Mouse (Mus musculus): ENCODE data around the gene Aldoc. TPM values are rescaled to one million over a fixed set of nuclear protein-coding genes. Genes with fewer than 3 reads are reported as not detected.

The Aldoc gene
- 12.0 TPM for total RNA-seq (2023)

DNA sequence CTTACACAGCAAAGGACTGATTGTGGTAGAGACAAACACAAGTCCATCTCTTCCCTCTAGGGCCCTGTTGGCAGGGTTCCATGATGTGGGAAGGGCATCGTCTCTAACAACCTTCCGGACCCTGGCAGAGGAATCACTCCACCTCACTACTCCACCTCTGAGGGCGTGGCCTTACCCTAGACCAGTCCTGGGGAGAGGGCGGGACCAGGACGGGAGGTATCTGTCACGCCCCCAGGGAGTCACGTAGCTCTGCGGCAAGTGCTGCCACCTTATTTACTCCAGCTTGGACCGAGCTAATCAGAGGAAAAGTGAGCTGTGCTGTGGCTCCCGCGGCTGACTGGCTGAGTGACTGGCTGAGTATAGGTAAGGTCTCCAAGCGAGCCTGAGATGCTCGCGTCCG, at the start of gene Aldoc:
Gene Aldoc, plus strand, starts transcription at position 109 of the 400 bp plus-strand sequence.

DNA sequence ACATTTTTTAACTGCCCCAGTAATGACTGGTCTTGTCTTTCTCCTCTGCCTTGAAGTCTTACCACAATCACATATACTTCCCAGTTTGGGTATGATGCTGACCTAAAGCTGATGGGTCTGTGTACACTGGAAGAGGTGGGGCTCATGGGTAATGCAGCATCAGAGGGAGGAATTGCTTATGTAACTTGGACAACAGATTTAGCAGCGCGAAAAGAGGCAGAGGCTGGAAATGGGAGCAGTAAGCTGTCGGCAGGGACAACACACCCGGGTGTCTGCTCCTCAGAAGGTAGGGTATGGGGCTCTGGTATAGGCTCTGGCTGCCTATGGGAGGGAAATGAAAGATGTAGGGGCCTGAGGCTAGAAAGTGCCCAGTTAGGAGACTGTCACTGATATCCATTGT, 32.1 kb upstream of the Aldoc start, which contains the start of gene BC030499:
Gene BC030499, plus strand, starts transcription at position 188 of the 400 bp plus-strand sequence.

GRCm38 (mm10) chr11:78301357-78302084, 21.2 kb upstream of the Aldoc start, which contains the start of gene Spag5:
Gene Spag5, plus strand, starts transcription at chr11:78301529.

GRCm38 (mm10) chr11:78327634-78328511, 5.1 kb downstream of the Aldoc start, which contains the start of gene Pigs:
Gene Pigs, plus strand, starts transcription at chr11:78328415.

GRCm38 (mm10) chr11:78343381-78344327, 20.9 kb downstream of the Aldoc start, which contains the start of gene Unc119:
Gene Unc119, plus strand, starts transcription at chr11:78343482.

Other genes with a start within 250 kb of the Aldoc start
- gene Eral1, start 242.6 kb upstream of the Aldoc start, total RNA-seq (2023), result 27.5 TPM
- 20.5 TPM for gene Fam222b, start 228.3 kb upstream of the Aldoc start, total RNA-seq (2023)
- 41.8 TPM for gene Traf4, start 157.4 kb upstream of the Aldoc start, total RNA-seq (2023)
- 8.4 TPM for gene Nek8, start 146.3 kb upstream of the Aldoc start, total RNA-seq (2023)
- gene Tlcd1, start 146.3 kb upstream of the Aldoc start, total RNA-seq (2023), result 6.9 TPM
- gene Rpl23a, start 139.4 kb upstream of the Aldoc start, total RNA-seq (2023), result 3,334 TPM
- 3.3 TPM for gene Rab34, start 134.5 kb upstream of the Aldoc start, total RNA-seq (2023)
- gene Proca1, start 129.6 kb upstream of the Aldoc start, total RNA-seq (2023), result not detected
- 40.3 TPM for gene Sdf2, start 77.2 kb upstream of the Aldoc start, total RNA-seq (2023)
- gene Supt6, start 77.0 kb upstream of the Aldoc start, total RNA-seq (2023), result 91.0 TPM
- gene 2610507B11Rik, start 61.2 kb upstream of the Aldoc start, total RNA-seq (2023), result 98.7 TPM
- gene BC030499, start 32.1 kb upstream of the Aldoc start, total RNA-seq (2023), result 0.35 TPM
- gene Spag5, start 21.4 kb upstream of the Aldoc start, total RNA-seq (2023), result 3.8 TPM
- 38.7 TPM for gene Pigs, start 5.4 kb downstream of the Aldoc start, total RNA-seq (2023)
- gene Unc119, start 20.5 kb downstream of the Aldoc start, total RNA-seq (2023), result 13.8 TPM
- gene Foxn1, start 63.6 kb downstream of the Aldoc start, total RNA-seq (2023), result not detected
- gene Slc13a2, start 99.2 kb downstream of the Aldoc start, total RNA-seq (2023), result not detected
- 1.6 TPM for gene Slc46a1, start 142.7 kb downstream of the Aldoc start, total RNA-seq (2023)
- gene Sarm1, start 174.8 kb downstream of the Aldoc start, total RNA-seq (2023), result 1.6 TPM
- not detected for gene Vtn, start 176.1 kb downstream of the Aldoc start, total RNA-seq (2023)
- gene Sebox, start 180.5 kb downstream of the Aldoc start, total RNA-seq (2023), result not detected
- 16.6 TPM for gene Tmem199, start 189.2 kb downstream of the Aldoc start, total RNA-seq (2023)
- gene Poldip2, start 189.2 kb downstream of the Aldoc start, total RNA-seq (2023), result 31.5 TPM
- 14.0 TPM for gene Tnfaip1, start 213.4 kb downstream of the Aldoc start, total RNA-seq (2023)
- gene Ift20, start 213.4 kb downstream of the Aldoc start, total RNA-seq (2023), result 34.2 TPM
- 7.1 TPM for gene Tmem97, start 227.8 kb downstream of the Aldoc start, total RNA-seq (2023)

Data from CD4-positive naive resting alpha-beta T cell, adult 76 days (primary cell).